In the genomic region with DNA sequence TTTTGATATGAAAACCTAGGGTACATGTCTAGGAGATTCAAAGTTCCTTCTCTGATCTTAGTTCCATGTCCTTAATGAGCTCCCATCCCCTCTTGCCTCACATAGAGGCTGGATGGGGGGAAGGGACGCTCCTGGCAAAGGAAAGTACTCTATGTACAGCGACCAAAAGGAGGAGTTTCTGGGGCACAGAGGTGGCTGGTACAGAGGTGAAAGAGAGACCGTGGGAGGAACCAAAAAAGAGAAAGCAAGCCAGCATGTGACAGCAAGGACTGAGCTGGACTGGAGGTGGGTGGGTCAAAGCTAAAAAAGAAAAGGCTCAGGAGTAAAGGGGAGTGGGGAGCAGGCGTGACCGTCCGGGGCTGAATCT, we compare ENCODE assay signal across 8 mouse cellular contexts. TPM values are rescaled to one million over a fixed set of nuclear protein-coding genes. Genes with fewer than 3 reads are reported as not detected.
DNase-seq lines count a peak whose midpoint lies in the region; ATAC-seq lines count a peak whose summit lies in the region.

No protein-coding gene starts in this region.

- intact Hi-C loops in left cerebral cortex, postnatal 25 days (cut with DNase I) = loop anchor here (2.0 kb wide), 1 partner anchor 34 kb away; a partner anchor contains a TSS

- WGBS in heart, embryonic 14.5 days = 0% methylated on average over 6 of the region's 6 CpGs
- WGBS in limb, embryonic 11.5 days = under 1% methylated on average over 6 of the region's 6 CpGs
- under 1% methylated on average over 6 of the region's 6 CpGs for WGBS in midbrain, embryonic 16.5 days

- no peak for ATAC-seq in heart, embryonic 14.5 days (ENCODE audit: insufficient number of reproducible peaks, insufficient read depth, low FRiP score, low read depth)
- ATAC-seq in limb, embryonic 11.5 days (ENCODE audit: insufficient number of reproducible peaks, low FRiP score, low TSS enrichment, low read depth) = no peak
- ATAC-seq in midbrain, embryonic 16.5 days = no peak; the same call in 1 of the 2 replicates

- DNase-seq in left cerebral cortex, adult 18-20 months (ENCODE audit: low spot score in 2 of 2) = peak; percentile 7 to 29
- no peak for DNase-seq in left cerebral cortex, adult 11 months (ENCODE audit: low spot score)
- DNase-seq in brain, adult 2 months (ENCODE audit: low read depth, low spot score) = peak; percentile 52
- DNase-seq in limb, embryonic 11.5 days (ENCODE audit: low spot score) = peak; percentile 23
- no peak for DNase-seq in left cerebral cortex, postnatal 25 days (ENCODE audit: low spot score in 2 of 2)
- no peak for DNase-seq in urinary bladder, postnatal 4 days (ENCODE audit: low spot score in 2 of 2)

- peak overlapping the region; percentile 97 for H3K4me2 ChIP-seq in heart, embryonic 14.5 days (ENCODE audit: low read length)
- H3K4me2 ChIP-seq in limb, embryonic 11.5 days (ENCODE audit: low read depth, severe bottlenecking) = peak overlapping the region; percentile 81
- peak overlapping the region; percentile 66 for H3K4me2 ChIP-seq in midbrain, embryonic 16.5 days (ENCODE audit: low read length)

- no peaks in the 10 kb centered on the region for H3K27me3 ChIP-seq in heart, embryonic 14.5 days (ENCODE audit: control insufficient read depth, insufficient read depth, low read length)
- no peaks in the 10 kb centered on the region for H3K27me3 ChIP-seq in limb, embryonic 11.5 days (ENCODE audit: control insufficient read depth, insufficient read depth, low read length)
- H3K27me3 ChIP-seq in midbrain, embryonic 16.5 days (ENCODE audit: control insufficient read depth, insufficient read depth, low read depth, low read length) = no peaks in the 10 kb centered on the region; the same call in 1 of the 2 replicates

- H3K9ac ChIP-seq in heart, embryonic 14.5 days (ENCODE audit: low read length) = peak overlapping the region; percentile 70
- peak overlapping the region; percentile 56 for H3K9ac ChIP-seq in limb, embryonic 11.5 days (ENCODE audit: low read length)
- H3K9ac ChIP-seq in midbrain, embryonic 16.5 days (ENCODE audit: low read depth, low read length) = peak overlapping the region; percentile 72

- H3K4me1 ChIP-seq in heart, embryonic 14.5 days (ENCODE audit: control insufficient read depth in 2 of 2, insufficient read depth in 2 of 2, low read length in 2 of 2) = peaks cover 2 to 20% of the 10 kb centered on the region in 2 experiments
- H3K4me1 ChIP-seq in limb, embryonic 11.5 days (ENCODE audit: control insufficient read depth, insufficient read depth, low read length) = peaks cover 7% of the 10 kb centered on the region; the same call in 1 of the 2 replicates
- peaks cover 19% of the 10 kb centered on the region for H3K4me1 ChIP-seq in midbrain, embryonic 16.5 days (ENCODE audit: control insufficient read depth, insufficient read depth, low read length)

- H3K9me3 ChIP-seq in heart, embryonic 14.5 days (ENCODE audit: control insufficient read depth, low read length) = no peaks in the 10 kb centered on the region
- H3K9me3 ChIP-seq in limb, embryonic 11.5 days (ENCODE audit: control insufficient read depth, low read length) = no peaks in the 10 kb centered on the region
- no peaks in the 10 kb centered on the region for H3K9me3 ChIP-seq in midbrain, embryonic 16.5 days (replicated peaks; ENCODE audit: control insufficient read depth, low read length, poor library complexity, severe bottlenecking)

- H3K27ac ChIP-seq in heart, embryonic 14.5 days (replicated peaks in 1 of 2; ENCODE audit: control insufficient read depth in 1 of 2, insufficient read depth in 1 of 2, low read depth in 2 of 2, low read length in 2 of 2) = peak overlapping the region; percentile 82 to 87
- peak overlapping the region; percentile 21; the same call in 1 of the 2 replicates for H3K27ac ChIP-seq in limb, embryonic 11.5 days (replicated peaks; ENCODE audit: low read depth, low read length)
- H3K27ac ChIP-seq in midbrain, embryonic 16.5 days (ENCODE audit: low read length) = peak overlapping the region; percentile 78

- H3K4me3 ChIP-seq in heart, embryonic 14.5 days (ENCODE audit: control insufficient read depth in 1 of 2, insufficient read depth in 1 of 2, low read depth in 1 of 2, low read length in 2 of 2) = peak overlapping the region; percentile 81 to 82
- peak overlapping the region; percentile 55 for H3K4me3 ChIP-seq in limb, embryonic 11.5 days (ENCODE audit: low read depth, low read length)
- H3K4me3 ChIP-seq in midbrain, embryonic 16.5 days (ENCODE audit: low read depth, low read length) = peak overlapping the region; percentile 56

- H3K36me3 ChIP-seq in heart, embryonic 14.5 days (ENCODE audit: control insufficient read depth, insufficient read depth, low read length) = no peaks in the 10 kb centered on the region
- H3K36me3 ChIP-seq in limb, embryonic 11.5 days (ENCODE audit: control insufficient read depth, insufficient read depth, low read length) = no peaks in the 10 kb centered on the region
- no peaks in the 10 kb centered on the region for H3K36me3 ChIP-seq in midbrain, embryonic 16.5 days (ENCODE audit: control insufficient read depth, insufficient read depth, low read length)

RNA-seq across cellular contexts. Expression of a gene that starts 0.5 kb away (rescaled TPM):
- 10 to 100 TPM; 51.2 to 54.9 TPM for total RNA-seq in left cerebral cortex, adult 18-20 months (2021)
- 60.5 and 62.6 TPM in 2 replicates for polyA plus RNA-seq in heart, embryonic 14.5 days (2014; fragmentation: Nextera tagmentation; extraction: Ambion mirVana)
- polyA plus RNA-seq in limb, embryonic 11.5 days (2014; fragmentation: Nextera tagmentation; extraction: Ambion mirVana) = 23.6 and 24.0 TPM in 2 replicates
- polyA plus RNA-seq in midbrain, embryonic 16.5 days (2015; fragmentation: Nextera tagmentation; extraction: Ambion mirVana) = 33.6 and 34.2 TPM in 2 replicates
- 10 to 100 TPM; 38.1 to 45.3 TPM for total RNA-seq in left cerebral cortex, postnatal 25 days (2021)

RNA-seq across cellular contexts. Expression of a gene that starts 0.9 kb away (rescaled TPM):
- 10 to 100 TPM; 25.2 to 25.7 TPM for total RNA-seq in left cerebral cortex, adult 18-20 months (2021)
- 14.2 and 14.7 TPM in 2 replicates for polyA plus RNA-seq in heart, embryonic 14.5 days (2014; fragmentation: Nextera tagmentation; extraction: Ambion mirVana)
- 30.6 and 35.6 TPM in 2 replicates for polyA plus RNA-seq in limb, embryonic 11.5 days (2014; fragmentation: Nextera tagmentation; extraction: Ambion mirVana)
- 36.1 and 37.7 TPM in 2 replicates for polyA plus RNA-seq in midbrain, embryonic 16.5 days (2015; fragmentation: Nextera tagmentation; extraction: Ambion mirVana)
- 10 to 100 TPM; 22.2 to 22.4 TPM for total RNA-seq in left cerebral cortex, postnatal 25 days (2021)

RNA-seq across cellular contexts. Expression of a gene that starts 33.3 kb away (rescaled TPM):
- total RNA-seq in left cerebral cortex, adult 18-20 months (2021) = 10 to 100 TPM; 11.1 to 13.0 TPM
- 19.1 and 20.3 TPM in 2 replicates for polyA plus RNA-seq in heart, embryonic 14.5 days (2014; fragmentation: Nextera tagmentation; extraction: Ambion mirVana)
- 27.9 and 30.7 TPM in 2 replicates for polyA plus RNA-seq in limb, embryonic 11.5 days (2014; fragmentation: Nextera tagmentation; extraction: Ambion mirVana)
- 22.3 and 22.4 TPM in 2 replicates for polyA plus RNA-seq in midbrain, embryonic 16.5 days (2015; fragmentation: Nextera tagmentation; extraction: Ambion mirVana)
- total RNA-seq in left cerebral cortex, postnatal 25 days (2021) = 10 to 100 TPM; 12.8 to 14.7 TPM

RNA-seq across cellular contexts. Expression of a gene that starts 41.5 kb away (rescaled TPM):
- total RNA-seq in left cerebral cortex, adult 18-20 months (2021) = 1 to 10 TPM; 6.5 to 9.7 TPM
- polyA plus RNA-seq in heart, embryonic 14.5 days (2014; fragmentation: Nextera tagmentation; extraction: Ambion mirVana) = 1.7 and 1.8 TPM in 2 replicates
- 0.48 and 0.61 TPM in 2 replicates for polyA plus RNA-seq in limb, embryonic 11.5 days (2014; fragmentation: Nextera tagmentation; extraction: Ambion mirVana)
- 4.6 and 4.7 TPM in 2 replicates for polyA plus RNA-seq in midbrain, embryonic 16.5 days (2015; fragmentation: Nextera tagmentation; extraction: Ambion mirVana)
- 10 to 100 TPM in 1 of 2 experiments, 1 to 10 TPM in 1; 7.4 to 11.9 TPM for total RNA-seq in left cerebral cortex, postnatal 25 days (2021)

RNA-seq across cellular contexts. Expression of a gene that starts 41.5 kb away (rescaled TPM):
- 10 to 100 TPM; 24.4 to 24.6 TPM for total RNA-seq in left cerebral cortex, adult 18-20 months (2021)
- 33.2 and 37.9 TPM in 2 replicates for polyA plus RNA-seq in heart, embryonic 14.5 days (2014; fragmentation: Nextera tagmentation; extraction: Ambion mirVana)
- polyA plus RNA-seq in limb, embryonic 11.5 days (2014; fragmentation: Nextera tagmentation; extraction: Ambion mirVana) = 8.6 and 9.7 TPM in 2 replicates
- polyA plus RNA-seq in midbrain, embryonic 16.5 days (2015; fragmentation: Nextera tagmentation; extraction: Ambion mirVana) = 13.8 and 15.2 TPM in 2 replicates
- total RNA-seq in left cerebral cortex, postnatal 25 days (2021) = 10 to 100 TPM; 23.6 to 24.1 TPM

Comparison
In these comparisons a context has a peak if more than half of its experiments do, and no peak if none do; other contexts are left out.
1. DNase-seq: peak in left cerebral cortex, adult 18-20 months (2 of 2), brain, adult 2 months (single experiment) and limb, embryonic 11.5 days (single experiment); none in left cerebral cortex, adult 11 months (single experiment), left cerebral cortex, postnatal 25 days (0 of 2) and urinary bladder, postnatal 4 days (0 of 2).
2. H3K27ac ChIP-seq: peak in every context shown above with its lines; median percentile 84 in heart, embryonic 14.5 days; 78 in midbrain, embryonic 16.5 days; 21 in limb, embryonic 11.5 days.
3. Peak in every context shown above with its lines, with median percentiles within 50 percentile points of each other: H3K4me2 ChIP-seq, H3K4me3 ChIP-seq and H3K9ac ChIP-seq.